Mouse (Mus musculus): ENCODE results near the gene Htra1.

Gene Htra1

GRCm38 (mm10) chr7:130935421-130935792 is 504 bp upstream of the Htra1 start:
- no peak for DNase-seq (ENCODE audit: low read depth, low spot score)

- no peak for DNase-seq (ENCODE audit: low read depth, low spot score)
Measured at GRCm38 (mm10) chr7:130936472-130936951, 601 bp downstream of the Htra1 start.

- no peak for DNase-seq (ENCODE audit: low read depth, low spot score)
Measured at GRCm38 (mm10) chr7:130937266-130937841, 1.4 kb downstream of the Htra1 start.

GRCm38 (mm10) chr7:130938005-130938404 is 2.1 kb downstream of the Htra1 start:
- no peak for DNase-seq (ENCODE audit: low read depth, low spot score)

- no peak for DNase-seq (ENCODE audit: low read depth, low spot score)
Measured at GRCm38 (mm10) chr7:130938896-130939295, 3.0 kb downstream of the Htra1 start.

- no peak for DNase-seq (ENCODE audit: low read depth, low spot score)
Measured at GRCm38 (mm10) chr7:130940733-130941132, 4.8 kb downstream of the Htra1 start.

- peak; percentile 92 for DNase-seq (ENCODE audit: low read depth, low spot score)
Measured at GRCm38 (mm10) chr7:130943280-130943895, 7.5 kb downstream of the Htra1 start.

GRCm38 (mm10) chr7:130944766-130945475 is 9.0 kb downstream of the Htra1 start:
- no peak for DNase-seq (ENCODE audit: low read depth, low spot score)

- no peak for DNase-seq (ENCODE audit: low read depth, low spot score)
Measured at GRCm38 (mm10) chr7:130945730-130946129, 9.8 kb downstream of the Htra1 start.

GRCm38 (mm10) chr7:130946303-130946702 is 10.4 kb downstream of the Htra1 start:
- peak; percentile 95 for DNase-seq (ENCODE audit: low read depth, low spot score)

GRCm38 (mm10) chr7:130948563-130949208 is 12.8 kb downstream of the Htra1 start:
- DNase-seq (ENCODE audit: low read depth, low spot score): no peak

GRCm38 (mm10) chr7:130949331-130949751 is 13.4 kb downstream of the Htra1 start:
- DNase-seq (ENCODE audit: low read depth, low spot score): peak; percentile 46

GRCm38 (mm10) chr7:130950482-130950881 is 14.6 kb downstream of the Htra1 start:
- no peak for DNase-seq (ENCODE audit: low read depth, low spot score)

GRCm38 (mm10) chr7:130951004-130951403 is 15.1 kb downstream of the Htra1 start:
- DNase-seq (ENCODE audit: low read depth, low spot score): no peak

- DNase-seq (ENCODE audit: low read depth, low spot score): no peak
Measured at GRCm38 (mm10) chr7:130953376-130953775, 17.5 kb downstream of the Htra1 start.

- no peak for DNase-seq (ENCODE audit: low read depth, low spot score)
Measured at GRCm38 (mm10) chr7:130954177-130954601, 18.3 kb downstream of the Htra1 start.

- DNase-seq (ENCODE audit: low read depth, low spot score): no peak
Measured at GRCm38 (mm10) chr7:130958551-130958950, 22.6 kb downstream of the Htra1 start.

GRCm38 (mm10) chr7:130959868-130960267 is 24.0 kb downstream of the Htra1 start:
- DNase-seq (ENCODE audit: low read depth, low spot score): peak; percentile 63

GRCm38 (mm10) chr7:130961429-130961828 is 25.5 kb downstream of the Htra1 start:
- DNase-seq (ENCODE audit: low read depth, low spot score): peak; percentile 43

- peak; percentile 98 for DNase-seq (ENCODE audit: low read depth, low spot score)
Measured at GRCm38 (mm10) chr7:130964686-130965085, 28.8 kb downstream of the Htra1 start.

- peak; percentile 86 for DNase-seq (ENCODE audit: low read depth, low spot score)
Measured at GRCm38 (mm10) chr7:130965396-130965795, 29.5 kb downstream of the Htra1 start.

- DNase-seq (ENCODE audit: low read depth, low spot score): peak; percentile 83
Measured at GRCm38 (mm10) chr7:130965909-130966365, 30.0 kb downstream of the Htra1 start.
